Mouse (Mus musculus): Measurements from ENCODE around the gene Btbd35f10.
"Not testable (repeated sequence)": the region's sequence is repeated elsewhere in the genome, so short reads cannot be mapped to it uniquely, and the experiment has no call there.

Btbd35f10 gene

GRCm38 (mm10) chrX:3752785-3753184 lies at the start of gene Btbd35f10:
Gene Btbd35f10, minus strand, starts transcription at chrX:3752885.
- not testable (repeated sequence) for DNase-seq (ENCODE audit: low spot score in 2 of 2)

Measured in heart, adult 9 months (tissue).